Mouse (Mus musculus) heart, adult 2 months (tissue): ENCODE data around the gene Plcg2.

Experiments used
- CTCF ChIP-seq: fragments of 200-600 bp; IDR thresholded peaks from 2 replicates; pipeline ENCODE4 v1.8.1; 2022; ENCODE audit warnings: antibody characterized with exemption, mild to moderate bottlenecking, moderate library complexity
- EP300 ChIP-seq: fragments of 200-500 bp; IDR thresholded peaks from 2 replicates; pipeline ENCODE4 v1.6.1; 2011; ENCODE audit warnings: low read depth, low read length, control low read depth; ENCODE audit not compliant: insufficient read depth
- POLR2A ChIP-seq: fragments of 200-500 bp; IDR thresholded peaks from 2 replicates; pipeline ENCODE4 v1.6.1; 2011; ENCODE audit warnings: mild to moderate bottlenecking, low read depth, low read length, control low read depth; ENCODE audit not compliant: insufficient read depth

DNA sequence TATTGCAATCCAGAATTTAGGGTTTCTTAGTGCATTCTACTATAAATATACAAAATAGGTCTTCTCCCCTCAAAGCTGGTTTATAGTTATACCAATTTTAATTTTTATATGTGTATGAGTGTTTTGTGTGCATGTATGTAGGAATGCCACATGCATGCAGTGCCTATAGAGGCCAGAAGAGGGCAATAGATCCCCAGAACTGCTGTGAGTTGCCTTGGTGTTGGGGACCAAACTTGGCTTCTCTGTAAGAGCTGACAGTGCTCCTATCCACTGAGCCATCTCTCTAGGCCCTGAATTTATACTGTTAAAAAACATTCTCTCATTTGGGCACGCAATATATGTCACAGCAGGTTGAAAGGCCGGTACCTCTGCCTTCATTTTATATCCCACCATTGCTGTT lies 147.9 kb downstream of the Plcg2 start:
- TF ChIP-seq POLR2A, result no peak
- TF ChIP-seq EP300, result no peak
- TF ChIP-seq CTCF, result peak; percentile 88
